Mouse (Mus musculus): Measurements from ENCODE around the gene Coro7. TPM values are rescaled to one million over a fixed set of nuclear protein-coding genes. Genes with fewer than 3 reads are reported as not detected.

Gene Coro7
- 7.0 and 9.9 TPM in 2 replicates for polyA plus RNA-seq (2015; fragmentation: Nextera tagmentation; extraction: Ambion mirVana)

GRCm38 (mm10) chr16:4679121-4680018 is at the start of gene Coro7:
Gene Coro7, minus strand, starts transcription at chr16:4679777.
- Histone ChIP-seq H3K4me2 (peak within 1 kb of the TSS; percentile 97), H3K27me3 (no peaks in the 10 kb centered on the region), H3K36me3 (peaks cover 19% of the 10 kb centered on the region), H3K9ac (peak within 1 kb of the TSS; percentile 81), H3K4me3 (replicated peaks) (peak within 1 kb of the TSS; percentile 75), H3K4me1 (replicated peaks) (peaks cover 60% of the 10 kb centered on the region), H3K9me3 (replicated peaks) (no peaks in the 10 kb centered on the region), H3K27ac (peak within 1 kb of the TSS; percentile 63)
- ATAC-seq (ENCODE audit: low read depth) (peak; percentile 86), DNase-seq (peak; percentile 96)
- WGBS (ENCODE audit: insufficient replicate concordance) = under 1% methylated on average over 47 of the region's 47 CpGs

GRCm38 (mm10) chr16:4727963-4728362 is 48.4 kb upstream of the Coro7 start:
- Histone ChIP-seq H3K36me3 (no peaks in the 10 kb centered on the region), H3K4me1 (replicated peaks) (peaks cover 45% of the 10 kb centered on the region), H3K4me3 (replicated peaks) (no peak overlapping the region), H3K27ac (no peak overlapping the region), H3K9me3 (replicated peaks) (no peaks in the 10 kb centered on the region), H3K27me3 (no peaks in the 10 kb centered on the region), H3K9ac (no peak overlapping the region), H3K4me2 (peak overlapping the region; percentile 91)
- ATAC-seq (ENCODE audit: low read depth) (no peak), DNase-seq (no peak)
- 13% methylated on average over 1 of the region's 1 CpGs for WGBS (ENCODE audit: insufficient replicate concordance)

- Histone ChIP-seq H3K9ac (peak overlapping the region; percentile 36), H3K27ac (no peak overlapping the region; the same call in 1 of the 2 replicates), H3K36me3 (no peaks in the 10 kb centered on the region), H3K4me1 (replicated peaks) (peaks cover 49% of the 10 kb centered on the region), H3K4me3 (replicated peaks) (peak overlapping the region; percentile 81; the same call in 1 of the 2 replicates), H3K4me2 (peak overlapping the region; percentile 91), H3K9me3 (replicated peaks) (no peaks in the 10 kb centered on the region), H3K27me3 (no peaks in the 10 kb centered on the region)
- ATAC-seq (ENCODE audit: low read depth) (no peak), DNase-seq (no peak)
- WGBS (ENCODE audit: insufficient replicate concordance) = 86% methylated on average over 1 of the region's 1 CpGs
These were observed 47.9 kb upstream of the Coro7 start for GRCm38 (mm10) chr16:4727526-4727925.

- Histone ChIP-seq H3K27ac (peak overlapping the region; percentile 77), H3K4me2 (peak overlapping the region; percentile 91), H3K4me3 (replicated peaks) (peak overlapping the region; percentile 81), H3K9me3 (replicated peaks) (no peaks in the 10 kb centered on the region), H3K9ac (peak overlapping the region; percentile 88), H3K27me3 (no peaks in the 10 kb centered on the region), H3K36me3 (no peaks in the 10 kb centered on the region), H3K4me1 (replicated peaks) (peaks cover 58% of the 10 kb centered on the region)
- ATAC-seq (ENCODE audit: low read depth) (peak; percentile 77), DNase-seq (peak; percentile 58)
- under 1% methylated on average over 40 of the region's 40 CpGs for WGBS (ENCODE audit: insufficient replicate concordance)
These were observed 47.1 kb upstream of the Coro7 start for GRCm38 (mm10) chr16:4726528-4727128.

- Histone ChIP-seq H3K4me3 (replicated peaks) (peak within 1 kb of the TSS; percentile 81), H3K36me3 (no peaks in the 10 kb centered on the region), H3K27me3 (no peaks in the 10 kb centered on the region), H3K9ac (peak within 1 kb of the TSS; percentile 88), H3K4me2 (peak within 1 kb of the TSS; percentile 91), H3K27ac (peak within 1 kb of the TSS; percentile 77), H3K9me3 (replicated peaks) (no peaks in the 10 kb centered on the region), H3K4me1 (replicated peaks) (peaks cover 58% of the 10 kb centered on the region)
- ATAC-seq (ENCODE audit: low read depth) = peak; percentile 93
- WGBS (ENCODE audit: insufficient replicate concordance) = 5% methylated on average over 35 of the region's 35 CpGs
- peak; percentile 94 for DNase-seq
These were observed 46.4 kb upstream of the Coro7 start, which contains the start of gene Hmox2 for GRCm38 (mm10) chr16:4725780-4726527. Gene Hmox2, plus strand, starts transcription at chr16:4726361.

- Histone ChIP-seq H3K4me3 (replicated peaks) (no peak overlapping the region), H3K9ac (0 out of 2 replicates have a peak overlapping the region, but pooled peaks have one; percentile 1), H3K27me3 (no peaks in the 10 kb centered on the region), H3K4me1 (replicated peaks) (peaks cover 58% of the 10 kb centered on the region), H3K36me3 (no peaks in the 10 kb centered on the region), H3K4me2 (no peak overlapping the region), H3K9me3 (replicated peaks) (no peaks in the 10 kb centered on the region), H3K27ac (no peak overlapping the region)
- DNase-seq (no peak), ATAC-seq (ENCODE audit: low read depth) (no peak)
- WGBS (ENCODE audit: insufficient replicate concordance) = 79% methylated on average over 4 of the region's 4 CpGs
These were observed 45.7 kb upstream of the Coro7 start for GRCm38 (mm10) chr16:4725266-4725665.

- no peaks in the 10 kb centered on the region for H3K36me3 ChIP-seq
- H3K4me3 ChIP-seq (replicated peaks) = no peak overlapping the region
- H3K4me1 ChIP-seq (replicated peaks) = peaks cover 51% of the 10 kb centered on the region
- ATAC-seq (ENCODE audit: low read depth) (no peak), DNase-seq (no peak)
- H3K9ac ChIP-seq = no peak overlapping the region
- no peaks in the 10 kb centered on the region for H3K9me3 ChIP-seq (replicated peaks)
- H3K27ac ChIP-seq = peak overlapping the region; percentile 42
- WGBS (ENCODE audit: insufficient replicate concordance) = 29% methylated on average over 3 of the region's 3 CpGs
- no peaks in the 10 kb centered on the region for H3K27me3 ChIP-seq
- H3K4me2 ChIP-seq = no peak overlapping the region
These were observed 43.3 kb upstream of the Coro7 start for GRCm38 (mm10) chr16:4722915-4723209.

GRCm38 (mm10) chr16:4722128-4722914 is 42.7 kb upstream of the Coro7 start:
- H3K9ac ChIP-seq = 0 out of 2 replicates have a peak overlapping the region, but pooled peaks have one; percentile 11
- 58% methylated on average over 7 of the region's 7 CpGs for WGBS (ENCODE audit: insufficient replicate concordance)
- DNase-seq = no peak
- no peak overlapping the region for H3K4me2 ChIP-seq
- ATAC-seq (ENCODE audit: low read depth) = no peak
- no peak overlapping the region for H3K4me3 ChIP-seq (replicated peaks)
- no peaks in the 10 kb centered on the region for H3K36me3 ChIP-seq
- no peaks in the 10 kb centered on the region for H3K9me3 ChIP-seq (replicated peaks)
- H3K4me1 ChIP-seq (replicated peaks) = peaks cover 51% of the 10 kb centered on the region
- H3K27ac ChIP-seq = peak overlapping the region; percentile 42
- no peaks in the 10 kb centered on the region for H3K27me3 ChIP-seq

- H3K9ac ChIP-seq = peak within 1 kb of the TSS; percentile 83
- WGBS (ENCODE audit: insufficient replicate concordance) = 9% methylated on average over 33 of the region's 33 CpGs
- H3K36me3 ChIP-seq = peaks cover 30% of the 10 kb centered on the region
- peak within 1 kb of the TSS; percentile 70 for H3K27ac ChIP-seq
- peaks cover 42% of the 10 kb centered on the region for H3K4me1 ChIP-seq (replicated peaks)
- DNase-seq = peak; percentile 75
- H3K4me2 ChIP-seq = peak within 1 kb of the TSS; percentile 73
- no peaks in the 10 kb centered on the region for H3K27me3 ChIP-seq
- peak; percentile 86 for ATAC-seq (ENCODE audit: low read depth)
- H3K4me3 ChIP-seq (replicated peaks) = peak within 1 kb of the TSS; percentile 75
- no peaks in the 10 kb centered on the region for H3K9me3 ChIP-seq (replicated peaks)
These were observed 39.4 kb upstream of the Coro7 start, which contains the start of gene Nmral1 for GRCm38 (mm10) chr16:4718753-4719518. Gene Nmral1, minus strand, starts transcription at chr16:4719356.

GRCm38 (mm10) chr16:4717866-4718265 is 38.3 kb upstream of the Coro7 start:
- peak overlapping the region; percentile 73 for H3K4me2 ChIP-seq
- peaks cover 37% of the 10 kb centered on the region for H3K4me1 ChIP-seq (replicated peaks)
- H3K27me3 ChIP-seq = no peaks in the 10 kb centered on the region
- DNase-seq (no peak), ATAC-seq (ENCODE audit: low read depth) (no peak)
- no peaks in the 10 kb centered on the region for H3K9me3 ChIP-seq (replicated peaks)
- 0 out of 2 replicates have a peak overlapping the region, but pooled peaks have one; percentile 44 for H3K27ac ChIP-seq
- H3K36me3 ChIP-seq = peaks cover 41% of the 10 kb centered on the region
- H3K4me3 ChIP-seq (replicated peaks) = peak overlapping the region; percentile 75
- peak overlapping the region; percentile 83 for H3K9ac ChIP-seq
- WGBS (ENCODE audit: insufficient replicate concordance) = 58% methylated on average over 3 of the region's 3 CpGs

Data from liver, embryonic 13.5 days (tissue).